ENCODE assay signal across 9 mouse cellular contexts in the genomic region with DNA sequence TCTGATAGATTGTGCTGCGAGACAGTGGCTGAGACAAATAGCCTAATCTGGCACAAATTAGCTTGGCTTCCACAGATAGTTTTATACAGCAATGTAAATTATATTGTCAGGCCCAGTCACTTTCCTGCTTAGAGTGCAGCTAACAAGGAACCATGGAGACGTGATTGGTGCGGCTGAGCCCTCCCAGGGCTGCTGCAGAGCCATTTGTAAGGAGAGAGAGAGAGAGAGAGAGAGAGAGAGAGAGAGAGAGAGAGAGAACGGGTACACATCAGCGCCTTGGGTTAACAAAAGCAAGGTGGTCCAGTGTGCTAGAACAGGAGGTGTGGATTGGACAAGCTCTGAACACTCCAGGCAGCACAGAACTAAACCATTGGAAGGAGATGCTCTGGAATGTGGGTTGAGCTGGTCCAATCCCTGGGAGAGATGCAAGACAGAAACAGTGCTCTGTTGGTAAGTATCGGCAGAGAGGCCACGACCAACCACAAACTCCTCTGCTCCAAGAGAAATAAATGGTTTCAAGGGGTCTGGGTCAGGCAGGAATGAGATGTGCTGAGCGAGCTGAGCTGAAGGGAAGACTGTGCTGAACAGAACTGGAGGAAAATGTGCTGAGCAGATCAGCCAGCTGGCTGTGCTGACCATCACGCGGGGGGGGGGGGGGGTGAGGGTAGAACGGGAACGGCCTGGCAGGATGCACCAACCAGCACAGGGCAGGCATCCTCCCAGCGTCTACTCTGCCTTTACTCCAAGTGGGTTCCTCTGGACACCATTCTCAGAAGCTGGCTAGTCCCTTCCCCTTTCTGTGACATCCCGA.
A peak's percentile ranks its signal among the peaks of the same experiment; 100 is the strongest.
DNase-seq lines count a peak whose midpoint lies in the region; ATAC-seq and TF ChIP-seq lines count a peak whose summit lies in the region.
"Had no signal": no experiment of that assay in that cellular context is flagged by ENCODE, and none has a peak within 500 bp of the region (broad histone marks: within the 10 kb centered on the region; RNA-seq: fewer than 3 reads in every experiment).

No protein-coding gene starts in this region.

- no peak overlapping the region for H3K9ac ChIP-seq in forebrain, embryonic 13.5 days
- H3K9ac ChIP-seq in hindbrain, postnatal 0 days (replicated peaks; ENCODE audit: low read length): no peak overlapping the region
- no peak overlapping the region for H3K9ac ChIP-seq in neural tube, embryonic 15.5 days (replicated peaks)
- no peak overlapping the region for H3K9ac ChIP-seq in intestine, postnatal 0 days (ENCODE audit: low read depth, low read length)
- H3K9ac ChIP-seq: heart, embryonic 15.5 days had no signal

- H3K27me3 ChIP-seq in forebrain, embryonic 13.5 days: no peaks in the 10 kb centered on the region
- H3K27me3 ChIP-seq in forebrain, embryonic 10.5 days (ENCODE audit: poor library complexity, severe bottlenecking): no peaks in the 10 kb centered on the region
- no peaks in the 10 kb centered on the region for H3K27me3 ChIP-seq in hindbrain, postnatal 0 days (ENCODE audit: insufficient read depth, low read length)
- H3K27me3 ChIP-seq in neural tube, embryonic 15.5 days (replicated peaks): peaks cover 23% of the 10 kb centered on the region
- H3K27me3 ChIP-seq in intestine, postnatal 0 days (replicated peaks; ENCODE audit: control insufficient read depth, insufficient read depth, low read length): 0 out of 2 replicates have a peak, but pooled peaks cover 3% of the 10 kb centered on the region
- H3K27me3 ChIP-seq: heart, embryonic 15.5 days had no signal

- H3K36me3 ChIP-seq in forebrain, embryonic 13.5 days (ENCODE audit: poor library complexity, severe bottlenecking): no peaks in the 10 kb centered on the region
- no peaks in the 10 kb centered on the region for H3K36me3 ChIP-seq in forebrain, embryonic 10.5 days (replicated peaks)
- no peaks in the 10 kb centered on the region for H3K36me3 ChIP-seq in hindbrain, postnatal 0 days (ENCODE audit: insufficient read depth, low read length)
- H3K36me3 ChIP-seq in neural tube, embryonic 15.5 days: no peaks in the 10 kb centered on the region
- H3K36me3 ChIP-seq in intestine, postnatal 0 days (ENCODE audit: control insufficient read depth, insufficient read depth): no peaks in the 10 kb centered on the region
- H3K36me3 ChIP-seq: heart, embryonic 15.5 days had no signal

- peaks cover 23% of the 10 kb centered on the region for H3K4me1 ChIP-seq in forebrain, embryonic 13.5 days
- H3K4me1 ChIP-seq in forebrain, embryonic 10.5 days: peaks cover 19% of the 10 kb centered on the region; the same call in 1 of the 2 replicates
- no peaks in the 10 kb centered on the region for H3K4me1 ChIP-seq in hindbrain, postnatal 0 days (ENCODE audit: insufficient read depth, low read length)
- H3K4me1 ChIP-seq in neural tube, embryonic 15.5 days: peaks cover 30% of the 10 kb centered on the region
- H3K4me1 ChIP-seq in intestine, postnatal 0 days (replicated peaks; ENCODE audit: control insufficient read depth, insufficient read depth, low read length): no peaks in the 10 kb centered on the region

- no peaks in the 10 kb centered on the region for H3K9me3 ChIP-seq in forebrain, embryonic 13.5 days (replicated peaks)
- H3K9me3 ChIP-seq in forebrain, embryonic 10.5 days: no peaks in the 10 kb centered on the region
- no peaks in the 10 kb centered on the region for H3K9me3 ChIP-seq in hindbrain, postnatal 0 days (ENCODE audit: low read length)
- H3K9me3 ChIP-seq in neural tube, embryonic 15.5 days (replicated peaks): no peaks in the 10 kb centered on the region
- H3K9me3 ChIP-seq in intestine, postnatal 0 days (ENCODE audit: control insufficient read depth): no peaks in the 10 kb centered on the region
- H3K9me3 ChIP-seq: heart, embryonic 15.5 days had no signal

- no peak for DNase-seq in forebrain, embryonic 10.5 days (ENCODE audit: extremely low spot score, low spot score)
- DNase-seq in retina, postnatal 1 day: peak; percentile 19
- DNase-seq in retina, embryonic 14.5 days (ENCODE audit: low spot score): no peak
- peak; percentile 46 for DNase-seq in hindbrain, postnatal 0 days (ENCODE audit: low spot score)
- DNase-seq in heart, adult 8-10 months (ENCODE audit: low spot score): no peak

- no peak for TF ChIP-seq CTCF in hindbrain, postnatal 0 days (IDR thresholded peaks at IDR 0.05; ENCODE audit: low read depth)
- no peak for TF ChIP-seq CTCF in intestine, postnatal 0 days (IDR thresholded peaks at IDR 0.05; ENCODE audit: low read depth)

- no peak overlapping the region for H3K4me3 ChIP-seq in forebrain, embryonic 13.5 days
- no peak overlapping the region for H3K4me3 ChIP-seq in forebrain, embryonic 10.5 days
- H3K4me3 ChIP-seq in hindbrain, postnatal 0 days (ENCODE audit: low read length): no peak overlapping the region
- H3K4me3 ChIP-seq in neural tube, embryonic 15.5 days (replicated peaks): no peak overlapping the region
- no peak overlapping the region for H3K4me3 ChIP-seq in intestine, postnatal 0 days (ENCODE audit: low read depth, low read length)
- H3K4me3 ChIP-seq: heart, embryonic 15.5 days had no signal

- peak overlapping the region; percentile 27; the same call in 1 of the 2 replicates for H3K27ac ChIP-seq in forebrain, embryonic 13.5 days
- H3K27ac ChIP-seq in forebrain, embryonic 10.5 days: no peak overlapping the region
- no peak overlapping the region for H3K27ac ChIP-seq in hindbrain, postnatal 0 days
- H3K27ac ChIP-seq in neural tube, embryonic 15.5 days (replicated peaks): peak overlapping the region; percentile 73
- no peak overlapping the region for H3K27ac ChIP-seq in intestine, postnatal 0 days (ENCODE audit: low read depth, low read length)
- H3K27ac ChIP-seq: heart, embryonic 15.5 days had no signal

- WGBS in forebrain, embryonic 13.5 days: 63% methylated on average over 13 of the region's 14 CpGs
- 73% methylated on average over 13 of the region's 14 CpGs for WGBS in forebrain, embryonic 10.5 days
- WGBS in hindbrain, postnatal 0 days: 47% methylated on average over 11 of the region's 14 CpGs
- WGBS in neural tube, embryonic 15.5 days: 31% methylated on average over 13 of the region's 14 CpGs
- WGBS in intestine, postnatal 0 days: 62% methylated on average over 14 of the region's 14 CpGs

- peak overlapping the region; percentile 38; the same call in 1 of the 2 replicates for H3K4me2 ChIP-seq in forebrain, embryonic 13.5 days
- H3K4me2 ChIP-seq in hindbrain, postnatal 0 days (ENCODE audit: low read depth, low read length): no peak overlapping the region
- H3K4me2 ChIP-seq in neural tube, embryonic 15.5 days: peak overlapping the region; percentile 39
- H3K4me2 ChIP-seq in intestine, postnatal 0 days (replicated peaks; ENCODE audit: low read depth): no peak overlapping the region
- H3K4me2 ChIP-seq: heart, embryonic 15.5 days had no signal

- peak; percentile 67 for ATAC-seq in forebrain, embryonic 13.5 days
- peak; percentile 52 for ATAC-seq in hindbrain, postnatal 0 days
- ATAC-seq in neural tube, embryonic 15.5 days (ENCODE audit: low FRiP score): peak; percentile 80
- ATAC-seq in intestine, postnatal 0 days: no peak

Comparison
In these comparisons a context has a peak if more than half of its experiments do, and no peak if none do; other contexts are left out.
1. H3K27ac ChIP-seq: peak in forebrain, embryonic 13.5 days (single experiment) and neural tube, embryonic 15.5 days (single experiment); none in forebrain, embryonic 10.5 days (single experiment), hindbrain, postnatal 0 days (single experiment) and intestine, postnatal 0 days (single experiment).
2. DNase-seq: peak in retina, postnatal 1 day (single experiment) and hindbrain, postnatal 0 days (single experiment); none in forebrain, embryonic 10.5 days (single experiment), retina, embryonic 14.5 days (single experiment) and heart, adult 8-10 months (single experiment).
3. H3K4me2 ChIP-seq: peak in forebrain, embryonic 13.5 days (single experiment) and neural tube, embryonic 15.5 days (single experiment); none in hindbrain, postnatal 0 days (single experiment) and intestine, postnatal 0 days (single experiment).